Mouse (Mus musculus): ENCODE data around the gene Nol10. TPM values are rescaled to one million over a fixed set of nuclear protein-coding genes. Genes with fewer than 3 reads are reported as not detected.

Gene Nol10
- polyA plus RNA-seq, 1 experiment from 2014 or later, result 14.5 TPM

GRCm38 (mm10) chr12:17358981-17359380, 10.7 kb downstream of the Nol10 start:
- Histone ChIP-seq H3K4me1 (ENCODE audit: control insufficient read depth, insufficient read depth, low read length) (no peaks in the 10 kb centered on the region), H3K9ac (ENCODE audit: low read depth, low read length) (no peak overlapping the region), H3K4me2 (ENCODE audit: low read depth, low read length) (no peak overlapping the region), H3K9me3 (ENCODE audit: control insufficient read depth, low read length) (no peaks in the 10 kb centered on the region), H3K27me3 (replicated peaks; ENCODE audit: control insufficient read depth, insufficient read depth, low read length) (no peaks in the 10 kb centered on the region), H3K27ac (ENCODE audit: low read length) (no peak overlapping the region), H3K4me3 (ENCODE audit: low read length) (no peak overlapping the region), H3K36me3 (ENCODE audit: control insufficient read depth, insufficient read depth, low read length) (peaks cover 16% of the 10 kb centered on the region)
- ATAC-seq, result no peak
- 87% methylated on average over 9 of the region's 9 CpGs for WGBS

GRCm38 (mm10) chr12:17360104-17360503, 11.8 kb downstream of the Nol10 start:
- WGBS, result 60% methylated on average over 9 of the region's 9 CpGs
- H3K27me3 ChIP-seq (replicated peaks; ENCODE audit: control insufficient read depth, insufficient read depth, low read length), result no peaks in the 10 kb centered on the region
- ATAC-seq, result no peak
- no peaks in the 10 kb centered on the region for H3K4me1 ChIP-seq (ENCODE audit: control insufficient read depth, insufficient read depth, low read length)
- H3K9ac ChIP-seq (ENCODE audit: low read depth, low read length), result no peak overlapping the region
- no peak overlapping the region for H3K27ac ChIP-seq (ENCODE audit: low read length)
- no peak overlapping the region for H3K4me2 ChIP-seq (ENCODE audit: low read depth, low read length)
- no peaks in the 10 kb centered on the region for H3K9me3 ChIP-seq (ENCODE audit: control insufficient read depth, low read length)
- H3K36me3 ChIP-seq (ENCODE audit: control insufficient read depth, insufficient read depth, low read length), result peaks cover 16% of the 10 kb centered on the region
- no peak overlapping the region for H3K4me3 ChIP-seq (ENCODE audit: low read length)

DNA sequence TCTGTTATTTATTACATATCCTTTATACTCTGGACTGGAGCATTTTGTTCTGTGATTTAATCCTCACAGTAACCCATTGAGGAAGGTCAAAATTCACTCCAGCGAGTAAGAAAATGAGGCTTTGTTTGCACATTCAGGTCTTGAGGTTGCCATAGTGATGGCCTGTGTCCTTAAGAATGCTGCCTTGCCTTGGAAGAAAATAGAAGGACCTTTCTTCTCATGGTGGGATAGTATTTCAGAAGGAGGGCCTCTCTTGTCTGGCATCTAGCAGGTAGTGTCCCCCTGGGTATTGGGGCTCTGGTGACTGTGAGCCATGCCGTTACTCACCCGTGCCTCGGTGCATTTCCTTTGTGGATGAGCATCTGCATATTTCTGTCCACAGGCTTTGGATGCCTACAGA, 12.4 kb downstream of the Nol10 start:
- Histone ChIP-seq H3K4me2 (ENCODE audit: low read depth, low read length) (no peak overlapping the region), H3K36me3 (ENCODE audit: control insufficient read depth, insufficient read depth, low read length) (peaks cover 16% of the 10 kb centered on the region)
- WGBS, result 54% methylated on average over 4 of the region's 4 CpGs

GRCm38 (mm10) chr12:17362316-17362715, 14.1 kb downstream of the Nol10 start:
- no peaks in the 10 kb centered on the region for H3K27me3 ChIP-seq (replicated peaks; ENCODE audit: control insufficient read depth, insufficient read depth, low read length)
- H3K36me3 ChIP-seq (ENCODE audit: control insufficient read depth, insufficient read depth, low read length), result peaks cover 16% of the 10 kb centered on the region
- H3K27ac ChIP-seq (ENCODE audit: low read length), result no peak overlapping the region
- no peak overlapping the region for H3K9ac ChIP-seq (ENCODE audit: low read depth, low read length)
- no peaks in the 10 kb centered on the region for H3K9me3 ChIP-seq (ENCODE audit: control insufficient read depth, low read length)
- no peak overlapping the region for H3K4me3 ChIP-seq (ENCODE audit: low read length)
- WGBS, result 94% methylated on average over 5 of the region's 5 CpGs
- ATAC-seq, result no peak
- H3K4me2 ChIP-seq (ENCODE audit: low read depth, low read length), result no peak overlapping the region
- H3K4me1 ChIP-seq (ENCODE audit: control insufficient read depth, insufficient read depth, low read length), result no peaks in the 10 kb centered on the region

More for the DNA sequence above, 12.4 kb downstream of the Nol10 start:
- Histone ChIP-seq H3K27me3 (replicated peaks; ENCODE audit: control insufficient read depth, insufficient read depth, low read length) (no peaks in the 10 kb centered on the region), H3K9ac (ENCODE audit: low read depth, low read length) (no peak overlapping the region), H3K4me3 (ENCODE audit: low read length) (no peak overlapping the region), H3K27ac (ENCODE audit: low read length) (no peak overlapping the region), H3K4me1 (ENCODE audit: control insufficient read depth, insufficient read depth, low read length) (no peaks in the 10 kb centered on the region), H3K9me3 (ENCODE audit: control insufficient read depth, low read length) (no peaks in the 10 kb centered on the region)
- no peak for ATAC-seq

- Histone ChIP-seq H3K4me2 (ENCODE audit: low read depth, low read length) (no peak overlapping the region), H3K4me3 (ENCODE audit: low read length) (no peak overlapping the region), H3K27me3 (replicated peaks; ENCODE audit: control insufficient read depth, insufficient read depth, low read length) (no peaks in the 10 kb centered on the region), H3K27ac (ENCODE audit: low read length) (no peak overlapping the region), H3K9ac (ENCODE audit: low read depth, low read length) (no peak overlapping the region), H3K36me3 (ENCODE audit: control insufficient read depth, insufficient read depth, low read length) (peaks cover 15% of the 10 kb centered on the region), H3K4me1 (ENCODE audit: control insufficient read depth, insufficient read depth, low read length) (no peaks in the 10 kb centered on the region), H3K9me3 (ENCODE audit: control insufficient read depth, low read length) (no peaks in the 10 kb centered on the region)
- 72% methylated on average over 5 of the region's 5 CpGs for WGBS
- ATAC-seq, result peak; percentile 85
Observed at GRCm38 (mm10) chr12:17366981-17367380, 18.7 kb downstream of the Nol10 start.

GRCm38 (mm10) chr12:17369111-17369510, 20.9 kb downstream of the Nol10 start:
- Histone ChIP-seq H3K4me2 (ENCODE audit: low read depth, low read length) (no peak overlapping the region), H3K4me3 (ENCODE audit: low read length) (no peak overlapping the region), H3K27ac (ENCODE audit: low read length) (no peak overlapping the region), H3K9ac (ENCODE audit: low read depth, low read length) (no peak overlapping the region), H3K27me3 (replicated peaks; ENCODE audit: control insufficient read depth, insufficient read depth, low read length) (no peaks in the 10 kb centered on the region), H3K4me1 (ENCODE audit: control insufficient read depth, insufficient read depth, low read length) (no peaks in the 10 kb centered on the region), H3K9me3 (ENCODE audit: control insufficient read depth, low read length) (no peaks in the 10 kb centered on the region), H3K36me3 (ENCODE audit: control insufficient read depth, insufficient read depth, low read length) (peaks cover 9% of the 10 kb centered on the region; the same call in 1 of the 2 replicates)
- ATAC-seq, result no peak
- WGBS, result 96% methylated on average over 3 of the region's 3 CpGs

- no peak overlapping the region for H3K4me3 ChIP-seq (ENCODE audit: low read length)
- H3K36me3 ChIP-seq (ENCODE audit: control insufficient read depth, insufficient read depth, low read length), result peaks cover 11% of the 10 kb centered on the region; the same call in 1 of the 2 replicates
- H3K27me3 ChIP-seq (replicated peaks; ENCODE audit: control insufficient read depth, insufficient read depth, low read length), result no peaks in the 10 kb centered on the region
- ATAC-seq, result no peak
- WGBS, result 94% methylated on average over 7 of the region's 7 CpGs
- H3K27ac ChIP-seq (ENCODE audit: low read length), result no peak overlapping the region
- no peaks in the 10 kb centered on the region for H3K9me3 ChIP-seq (ENCODE audit: control insufficient read depth, low read length)
- no peak overlapping the region for H3K9ac ChIP-seq (ENCODE audit: low read depth, low read length)
- H3K4me1 ChIP-seq (ENCODE audit: control insufficient read depth, insufficient read depth, low read length), result no peaks in the 10 kb centered on the region
- no peak overlapping the region for H3K4me2 ChIP-seq (ENCODE audit: low read depth, low read length)
Observed at GRCm38 (mm10) chr12:17369551-17370325, 21.5 kb downstream of the Nol10 start.

DNA sequence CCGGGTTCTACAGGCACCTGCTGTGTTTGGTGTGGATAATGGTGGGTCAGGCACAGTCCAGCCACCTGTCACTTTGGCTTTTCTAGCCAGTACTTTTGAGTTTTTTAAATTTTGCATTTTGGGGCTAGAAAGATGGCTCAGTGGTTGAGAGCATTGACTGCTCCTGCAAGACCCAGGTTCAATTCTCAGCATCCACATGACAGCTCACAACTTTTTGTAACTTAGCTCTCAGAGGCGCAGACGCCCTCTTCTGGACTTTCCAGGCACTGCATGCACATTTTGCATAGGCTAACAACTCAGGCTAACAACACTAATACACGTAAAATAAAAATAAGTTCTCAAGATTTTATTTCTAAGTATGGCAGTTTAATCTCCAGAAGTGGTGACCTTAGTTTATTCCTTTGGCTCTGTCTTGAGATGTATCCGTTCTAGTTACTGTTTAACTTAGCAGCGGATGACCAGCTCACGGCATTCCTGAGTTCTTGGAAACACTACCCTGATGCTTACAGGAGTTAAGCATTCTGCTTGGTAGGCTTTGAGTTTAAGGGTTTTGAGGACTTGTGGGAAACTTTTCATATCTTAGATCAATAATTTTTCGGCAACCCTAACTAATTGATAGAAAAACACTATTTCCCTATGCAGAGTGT, 23.5 kb downstream of the Nol10 start:
- Histone ChIP-seq H3K27ac (ENCODE audit: low read length) (no peak overlapping the region), H3K4me2 (ENCODE audit: low read depth, low read length) (no peak overlapping the region), H3K27me3 (replicated peaks; ENCODE audit: control insufficient read depth, insufficient read depth, low read length) (no peaks in the 10 kb centered on the region), H3K9me3 (ENCODE audit: control insufficient read depth, low read length) (no peaks in the 10 kb centered on the region), H3K4me3 (ENCODE audit: low read length) (no peak overlapping the region), H3K36me3 (ENCODE audit: control insufficient read depth, insufficient read depth, low read length) (peaks cover 11% of the 10 kb centered on the region; the same call in 1 of the 2 replicates), H3K4me1 (ENCODE audit: control insufficient read depth, insufficient read depth, low read length) (no peaks in the 10 kb centered on the region), H3K9ac (ENCODE audit: low read depth, low read length) (no peak overlapping the region)
- 84% methylated on average over 8 of the region's 8 CpGs for WGBS
- no peak for ATAC-seq

DNA sequence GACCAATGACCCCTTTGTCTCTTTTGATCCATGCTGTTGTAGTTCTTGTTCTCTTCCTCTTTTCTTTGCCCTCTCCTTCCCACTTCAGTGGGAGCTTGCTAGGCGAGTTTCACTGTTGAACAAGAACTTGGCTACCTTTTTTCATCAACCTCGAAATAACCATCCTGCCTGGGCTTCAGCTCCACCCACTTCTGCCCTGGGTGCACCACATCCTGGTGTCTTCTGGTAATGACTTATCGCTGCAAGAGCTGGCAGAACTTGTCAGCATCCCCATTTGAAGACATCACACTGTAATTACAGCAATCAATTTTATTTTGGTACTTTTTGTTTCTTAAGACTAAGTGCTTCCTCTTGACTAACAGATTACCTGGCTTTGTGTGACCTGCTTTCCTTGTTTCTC, 24.4 kb downstream of the Nol10 start:
- Histone ChIP-seq H3K9ac (ENCODE audit: low read depth, low read length) (no peak overlapping the region), H3K9me3 (ENCODE audit: control insufficient read depth, low read length) (no peaks in the 10 kb centered on the region), H3K4me2 (ENCODE audit: low read depth, low read length) (no peak overlapping the region), H3K4me1 (ENCODE audit: control insufficient read depth, insufficient read depth, low read length) (no peaks in the 10 kb centered on the region), H3K27ac (ENCODE audit: low read length) (no peak overlapping the region), H3K4me3 (ENCODE audit: low read length) (no peak overlapping the region), H3K36me3 (ENCODE audit: control insufficient read depth, insufficient read depth, low read length) (peaks cover 11% of the 10 kb centered on the region; the same call in 1 of the 2 replicates), H3K27me3 (replicated peaks; ENCODE audit: control insufficient read depth, insufficient read depth, low read length) (no peaks in the 10 kb centered on the region)
- ATAC-seq, result no peak
- WGBS, result 83% methylated on average over 3 of the region's 3 CpGs

All from intestine, embryonic 16.5 days (tissue).